Mouse (Mus musculus) liver, postnatal 0 days (tissue): ENCODE data around the gene Tmpo.

ENCODE experiments used
- CTCF ChIP-seq: sonication (generic); IDR thresholded peaks from 2 replicates; pipeline ENCODE4 v1.5.1; 2016; ENCODE audit warnings: antibody characterized with exemption, low read depth
- EP300 ChIP-seq: IDR thresholded peaks from 2 replicates; pipeline ENCODE4 v1.6.1; 2016; ENCODE audit warnings: antibody characterized with exemption, low read depth, mild to moderate bottlenecking

- TF ChIP-seq CTCF: no peak
- TF ChIP-seq EP300: no peak
Observed at GRCm38 (mm10) chr10:91126618-91127355, 54.3 kb downstream of the Tmpo start.
